Mouse (Mus musculus): ENCODE results near the gene Ap2a2.

GRCm38 (mm10) chr7:141596971-141597370 lies 35.0 kb downstream of the Ap2a2 start:
- no peak for TF ChIP-seq EP300 (IDR thresholded peaks at IDR 0.05)
- TF ChIP-seq CTCF (IDR thresholded peaks at IDR 0.05) = no peak
